Mouse (Mus musculus) myocyte (in vitro differentiated cells): Measurements from ENCODE around the gene Sirt6. TPM values are rescaled to one million over a fixed set of nuclear protein-coding genes. Genes with fewer than 3 reads are reported as not detected.
A peak's percentile ranks its signal among the peaks of the same experiment; 100 is the strongest.

Source experiments
- H3K27me3 ChIP-seq: one replicate; pipeline ENCODE4 v1.6.1; 2011; ENCODE audit not compliant: control insufficient read depth, insufficient read depth, insufficient read length
- H3K36me3 ChIP-seq: one replicate; pipeline ENCODE4 v1.6.1; 2011; ENCODE audit not compliant: control insufficient read depth, insufficient read depth
- H3K4me2 ChIP-seq: one replicate; pipeline ENCODE4 v1.6.1; 2011; ENCODE audit warnings: low read depth, control low read depth
- H3K4me3 ChIP-seq: one replicate; pipeline ENCODE4 v1.5.1; 2011; ENCODE audit warnings: mild to moderate bottlenecking, control low read depth, moderate library complexity
- H3K79me2 ChIP-seq: one replicate; pipeline ENCODE4 v1.6.1; 2011; ENCODE audit not compliant: control insufficient read depth, insufficient read depth
- H3ac ChIP-seq: one replicate; pipeline ENCODE4 v1.6.1; 2011; ENCODE audit not compliant: control insufficient read depth, insufficient read length
- CEBPB ChIP-seq: IDR thresholded peaks from 2 replicates; pipeline ENCODE4 v1.6.1; 2011; ENCODE audit warnings: mild to moderate bottlenecking, moderate library complexity; ENCODE audit not compliant: poor library complexity, insufficient read depth, severe bottlenecking
- E2F4 ChIP-seq: IDR thresholded peaks from one replicate; pipeline ENCODE4 v1.6.1; 2011; ENCODE audit warnings: mild to moderate bottlenecking, control low read depth, moderate library complexity; ENCODE audit not compliant: insufficient read depth
- MAX ChIP-seq: IDR thresholded peaks from one replicate; pipeline ENCODE4 v1.6.1; 2011; ENCODE audit warnings: low read depth, mild to moderate bottlenecking, control low read depth
- MYOD1 ChIP-seq, 3 experiments: IDR thresholded peaks; one replicate each; pipeline ENCODE4 v1.6.1; 2011; ENCODE audit warnings: control low read depth in 2 of 3, low read depth in 2 of 3, mild to moderate bottlenecking in 2 of 3, moderate library complexity in 1 of 3; ENCODE audit not compliant: insufficient read length in 2 of 3, control insufficient read depth in 1 of 3
- MYOG ChIP-seq, 3 experiments: IDR thresholded peaks; one replicate each; pipeline ENCODE4 v1.6.1; 2011; ENCODE audit warnings: control low read depth in 2 of 3, low read depth in 2 of 3, mild to moderate bottlenecking in 2 of 3; ENCODE audit not compliant: insufficient read length in 2 of 3, control insufficient read depth in 1 of 3, insufficient read depth in 1 of 3
- POLR2A ChIP-seq: IDR thresholded peaks from one replicate; pipeline ENCODE4 v1.6.1; 2011; ENCODE audit warnings: low read depth, mild to moderate bottlenecking, control low read depth, moderate library complexity; ENCODE audit not compliant: insufficient read length
- POLR2AphosphoS2 ChIP-seq: IDR thresholded peaks from one replicate; pipeline ENCODE4 v1.6.1; 2011; ENCODE audit warnings: low read depth, control low read depth; ENCODE audit not compliant: insufficient read length
- REST ChIP-seq: IDR thresholded peaks from one replicate; pipeline ENCODE4 v1.6.1; 2011; ENCODE audit warnings: mild to moderate bottlenecking, control low read depth, moderate library complexity; ENCODE audit not compliant: insufficient read depth, insufficient read length
- SRF ChIP-seq: IDR thresholded peaks from one replicate; pipeline ENCODE4 v1.6.1; 2011; ENCODE audit warnings: low read depth; ENCODE audit not compliant: control insufficient read depth, insufficient read length
- TCF12 ChIP-seq: IDR thresholded peaks from one replicate; pipeline ENCODE4 v1.6.1; 2011; ENCODE audit warnings: mild to moderate bottlenecking, control low read depth; ENCODE audit not compliant: poor library complexity, insufficient read depth, severe bottlenecking
- TCF3 ChIP-seq: IDR thresholded peaks from one replicate; pipeline ENCODE4 v1.6.1; 2011; ENCODE audit warnings: low read depth, control low read depth; ENCODE audit not compliant: insufficient read length
- USF1 ChIP-seq: IDR thresholded peaks from one replicate; pipeline ENCODE4 v1.6.1; 2011; ENCODE audit warnings: low read depth, mild to moderate bottlenecking, control low read depth, moderate library complexity
- polyA plus RNA-seq: library from polyadenylated mRNA; unstranded; fragments of >200 nt; fragmentation: generic; extraction: Trizol; gene quantifications from one replicate; pipeline ENCODE4 v1.2.1, GENCODE M21; 2012; ENCODE audit warnings: missing spikeins

Sirt6 gene
- polyA plus RNA-seq, 1 experiment, result 28.0 TPM

GRCm38 (mm10) chr10:81636338-81636737 is 8.7 kb upstream of the Sirt6 start:
- Histone ChIP-seq H3K79me2 (no peaks in the 10 kb centered on the region), H3K36me3 (no peaks in the 10 kb centered on the region), H3K27me3 (no peaks in the 10 kb centered on the region), H3K4me3 (no peak overlapping the region), H3K4me2 (no peak overlapping the region), H3ac (no peak overlapping the region)
- TF ChIP-seq TCF12 (no peak), TCF3 (no peak), REST (no peak), E2F4 (no peak), CEBPB (no peak), POLR2A (no peak), SRF (no peak), USF1 (no peak)

- TF ChIP-seq TCF3, result peak; percentile 45
- no peak for TF ChIP-seq USF1
- peak in 2 of 3 experiments; percentile 85 to 90 for TF ChIP-seq MYOD1 (IDR thresholded peaks at IDR 0.05; ENCODE audit: control insufficient read depth in 1 of 3, insufficient read length in 2 of 3, low read depth in 2 of 3)
- no peak for TF ChIP-seq CEBPB
- peak in 2 of 3 experiments; percentile 93 to 95 for TF ChIP-seq MYOG (IDR thresholded peaks at IDR 0.05; ENCODE audit: control insufficient read depth in 1 of 3, insufficient read depth in 1 of 3, insufficient read length in 2 of 3, low read depth in 2 of 3)
- no peak for TF ChIP-seq POLR2AphosphoS2
- TF ChIP-seq MAX, result no peak
- TF ChIP-seq REST, result no peak
- TF ChIP-seq POLR2A, result peak; percentile 46
- no peak for TF ChIP-seq SRF
- no peak for TF ChIP-seq E2F4
- no peak for TF ChIP-seq TCF12
- no peaks in the 10 kb centered on the region for H3K36me3 ChIP-seq
- H3K79me2 ChIP-seq, result no peaks in the 10 kb centered on the region
Measured at GRCm38 (mm10) chr10:81633253-81634099, 5.9 kb upstream of the Sirt6 start.

GRCm38 (mm10) chr10:81628390-81628789 is 793 bp upstream of the Sirt6 start, which contains the start of gene Ankrd24:
TSS of gene Ankrd24 (plus strand) at chr10:81628540.
- Histone ChIP-seq H3K4me3 (peak within 1 kb of the TSS; percentile 84), H3K4me2 (peak within 1 kb of the TSS; percentile 98), H3K79me2 (peaks cover 8% of the 10 kb centered on the region), H3ac (peak within 1 kb of the TSS; percentile 37), H3K27me3 (no peaks in the 10 kb centered on the region), H3K36me3 (no peaks in the 10 kb centered on the region)
- TF ChIP-seq CEBPB (no peak), REST (no peak), MYOD1 (IDR thresholded peaks at IDR 0.05; ENCODE audit: control insufficient read depth in 1 of 3, insufficient read length in 2 of 3, low read depth in 2 of 3) (no peak), POLR2A (no peak), MYOG (IDR thresholded peaks at IDR 0.05; ENCODE audit: control insufficient read depth in 1 of 3, insufficient read depth in 1 of 3, insufficient read length in 2 of 3, low read depth in 2 of 3) (no peak), MAX (no peak), SRF (no peak), TCF12 (no peak), E2F4 (no peak), TCF3 (no peak), USF1 (no peak)

More at GRCm38 (mm10) chr10:81633253-81634099, 5.9 kb upstream of the Sirt6 start:
- peak overlapping the region; percentile 82 for H3K4me2 ChIP-seq
- peak overlapping the region; percentile 11 for H3K4me3 ChIP-seq
- H3K27me3 ChIP-seq, result no peaks in the 10 kb centered on the region
- H3ac ChIP-seq, result no peak overlapping the region

- H3ac ChIP-seq, result peak overlapping the region; percentile 37
- TF ChIP-seq POLR2AphosphoS2 (no peak), TCF12 (no peak), TCF3 (no peak), REST (no peak), MYOD1 (IDR thresholded peaks at IDR 0.05; ENCODE audit: control insufficient read depth in 1 of 3, insufficient read length in 2 of 3, low read depth in 2 of 3) (no peak), SRF (no peak), CEBPB (no peak), E2F4 (no peak), MYOG (IDR thresholded peaks at IDR 0.05; ENCODE audit: control insufficient read depth in 1 of 3, insufficient read depth in 1 of 3, insufficient read length in 2 of 3, low read depth in 2 of 3) (no peak), USF1 (no peak), MAX (no peak), POLR2A (no peak)
- H3K79me2 ChIP-seq, result peaks cover 8% of the 10 kb centered on the region
- H3K4me2 ChIP-seq, result peak overlapping the region; percentile 98
- no peaks in the 10 kb centered on the region for H3K36me3 ChIP-seq
- H3K4me3 ChIP-seq, result peak overlapping the region; percentile 84
- no peaks in the 10 kb centered on the region for H3K27me3 ChIP-seq
Measured at GRCm38 (mm10) chr10:81627836-81628220, 231 bp upstream of the Sirt6 start.
